Mouse (Mus musculus): ENCODE measurements at regions not wholly inside any gene's neighbourhood (a gene's known extent, or its start where the extent isn't known, plus 50 kb on each side); places are given as distances from the start of the nearest gene placed in this dataset.
A peak's percentile ranks its signal among the peaks of the same experiment; 100 is the strongest.

GRCm38 (mm10) chr4:32074399-32075296 lies 110.8 kb downstream of the Map3k7 start:
- peak; percentile 83 for ATAC-seq (ENCODE audit: low FRiP score, low TSS enrichment)
- peak; percentile 84 for DNase-seq
- no peaks in the 10 kb centered on the region for H3K36me3 ChIP-seq (ENCODE audit: control insufficient read depth, insufficient read depth, low read length)
- 2% methylated on average over 22 of the region's 22 CpGs for WGBS
- H3K4me3 ChIP-seq (replicated peaks; ENCODE audit: low read depth, low read length), result peak overlapping the region; percentile 22
- peak overlapping the region; percentile 92 for H3K27ac ChIP-seq (replicated peaks; ENCODE audit: low read depth, low read length)
- H3K9ac ChIP-seq (replicated peaks; ENCODE audit: low read length), result peak overlapping the region; percentile 58
- H3K4me1 ChIP-seq (ENCODE audit: control insufficient read depth, insufficient read depth, low read length), result peaks cover 32% of the 10 kb centered on the region
- peaks cover 6% of the 10 kb centered on the region; the same call in 1 of the 2 replicates for H3K9me3 ChIP-seq (ENCODE audit: control insufficient read depth, low read length)
- H3K27me3 ChIP-seq (ENCODE audit: control insufficient read depth, insufficient read depth, low read length), result no peaks in the 10 kb centered on the region
- peak overlapping the region; percentile 60 for H3K4me2 ChIP-seq (ENCODE audit: low read length)

DNA sequence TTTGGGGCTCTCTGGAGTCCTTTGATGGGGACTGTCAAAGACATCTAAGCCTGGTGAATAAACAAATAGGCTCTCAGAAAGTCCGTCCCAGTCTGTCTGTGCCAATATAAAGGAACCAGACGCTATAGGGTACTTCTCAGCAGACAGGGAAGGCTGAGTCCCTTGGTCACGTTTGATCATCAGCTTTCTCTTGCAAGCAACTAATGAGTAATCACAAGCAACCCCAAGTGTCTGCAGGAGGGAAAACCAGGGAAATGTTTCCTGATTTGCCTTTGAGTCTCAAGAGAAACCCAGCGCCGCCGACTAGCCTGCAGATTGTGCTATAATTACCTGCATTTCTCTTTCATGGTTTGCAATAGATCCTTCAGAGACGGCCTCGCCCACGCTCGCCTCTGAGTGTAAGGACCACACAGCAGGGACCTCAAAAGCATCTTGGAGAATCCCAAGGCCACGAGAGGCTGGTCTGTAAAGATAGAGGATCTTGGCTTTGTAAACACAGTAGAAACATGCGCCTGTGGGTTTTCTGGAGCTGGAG lies 112.6 kb downstream of the Map3k7 start:
- no peaks in the 10 kb centered on the region for H3K36me3 ChIP-seq (ENCODE audit: control insufficient read depth, insufficient read depth, low read length)
- ATAC-seq (ENCODE audit: low FRiP score, low TSS enrichment) (no peak), DNase-seq (peak; percentile 40)
- no peaks in the 10 kb centered on the region for H3K27me3 ChIP-seq (ENCODE audit: control insufficient read depth, insufficient read depth, low read length)
- no peaks in the 10 kb centered on the region for H3K9me3 ChIP-seq (ENCODE audit: control insufficient read depth, low read length)
- H3K9ac ChIP-seq (replicated peaks; ENCODE audit: low read length), result no peak overlapping the region
- 0 out of 2 replicates have a peak overlapping the region, but pooled peaks have one; percentile 92 for H3K27ac ChIP-seq (replicated peaks; ENCODE audit: low read depth, low read length)
- WGBS, result 51% methylated on average over 12 of the region's 12 CpGs
- peaks cover 32% of the 10 kb centered on the region for H3K4me1 ChIP-seq (ENCODE audit: control insufficient read depth, insufficient read depth, low read length)
- H3K4me2 ChIP-seq (ENCODE audit: low read length), result no peak overlapping the region
- no peak overlapping the region for H3K4me3 ChIP-seq (replicated peaks; ENCODE audit: low read depth, low read length)

DNA sequence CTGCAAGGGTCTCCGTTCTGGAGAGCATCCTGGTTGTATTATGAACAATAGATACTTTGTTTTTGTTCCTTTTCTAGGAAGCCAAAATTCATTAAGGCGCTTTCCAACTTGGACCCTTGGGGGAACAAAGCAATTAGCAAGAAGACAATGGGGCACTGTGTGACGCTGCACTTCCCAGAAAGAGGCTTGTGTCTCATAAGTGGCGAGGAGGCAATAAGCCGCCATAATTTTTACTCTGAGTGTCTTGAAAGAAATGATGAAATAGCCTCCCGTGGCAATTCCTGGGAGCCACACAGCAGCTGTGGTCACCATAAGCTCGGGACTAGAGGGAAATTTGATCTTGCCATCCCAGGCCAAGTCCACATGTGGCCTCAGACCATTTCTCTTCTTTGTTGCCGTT lies 119.6 kb downstream of the Map3k7 start:
- H3K27me3 ChIP-seq (ENCODE audit: control insufficient read depth, insufficient read depth, low read length), result no peaks in the 10 kb centered on the region
- H3K4me3 ChIP-seq (replicated peaks; ENCODE audit: low read depth, low read length), result no peak overlapping the region
- ATAC-seq (ENCODE audit: low FRiP score, low TSS enrichment) (no peak), DNase-seq (peak; percentile 32)
- no peaks in the 10 kb centered on the region for H3K36me3 ChIP-seq (ENCODE audit: control insufficient read depth, insufficient read depth, low read length)
- no peak overlapping the region for H3K27ac ChIP-seq (replicated peaks; ENCODE audit: low read depth, low read length)
- H3K9me3 ChIP-seq (ENCODE audit: control insufficient read depth, low read length), result no peaks in the 10 kb centered on the region
- H3K9ac ChIP-seq (replicated peaks; ENCODE audit: low read length), result no peak overlapping the region
- H3K4me1 ChIP-seq (ENCODE audit: control insufficient read depth, insufficient read depth, low read length), result no peaks in the 10 kb centered on the region
- no peak overlapping the region for H3K4me2 ChIP-seq (ENCODE audit: low read length)
- WGBS, result 59% methylated on average over 8 of the region's 8 CpGs

- no peak overlapping the region for H3K4me2 ChIP-seq (ENCODE audit: low read length)
- H3K27me3 ChIP-seq (ENCODE audit: control insufficient read depth, insufficient read depth, low read length), result no peaks in the 10 kb centered on the region
- no peak overlapping the region for H3K4me3 ChIP-seq (replicated peaks; ENCODE audit: low read depth, low read length)
- H3K36me3 ChIP-seq (ENCODE audit: control insufficient read depth, insufficient read depth, low read length), result no peaks in the 10 kb centered on the region
- no peak for DNase-seq
- H3K27ac ChIP-seq (replicated peaks; ENCODE audit: low read depth, low read length), result no peak overlapping the region
- H3K9ac ChIP-seq (replicated peaks; ENCODE audit: low read length), result no peak overlapping the region
- H3K4me1 ChIP-seq (ENCODE audit: control insufficient read depth, insufficient read depth, low read length), result no peaks in the 10 kb centered on the region
- ATAC-seq (ENCODE audit: low FRiP score, low TSS enrichment), result no peak
- WGBS, result 91% methylated on average over 10 of the region's 10 CpGs
- no peaks in the 10 kb centered on the region for H3K9me3 ChIP-seq (ENCODE audit: control insufficient read depth, low read length)
These were observed 120.5 kb downstream of the Map3k7 start for GRCm38 (mm10) chr4:32084250-32084869.

DNA sequence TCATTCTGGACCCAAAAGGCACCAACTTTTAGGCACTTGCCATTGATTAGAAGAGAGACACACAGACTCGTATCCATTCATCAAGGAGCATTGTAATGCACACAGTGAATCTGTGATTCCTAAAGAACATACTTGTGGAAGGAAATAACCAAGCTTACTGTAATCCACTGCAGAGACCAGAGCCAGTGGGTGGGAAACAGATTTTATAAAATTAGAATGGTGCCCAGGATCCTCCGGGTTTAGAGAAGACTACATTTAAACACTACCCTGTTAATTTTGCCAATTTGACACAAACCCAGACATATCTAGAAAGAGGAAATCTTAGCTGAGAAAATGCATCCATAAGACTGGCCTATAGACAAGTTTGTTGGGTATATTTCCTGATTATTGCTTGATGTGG lies 121.1 kb downstream of the Map3k7 start:
- Histone ChIP-seq H3K9me3 (ENCODE audit: control insufficient read depth, low read length) (no peaks in the 10 kb centered on the region), H3K27ac (replicated peaks; ENCODE audit: low read depth, low read length) (no peak overlapping the region), H3K36me3 (ENCODE audit: control insufficient read depth, insufficient read depth, low read length) (no peaks in the 10 kb centered on the region), H3K9ac (replicated peaks; ENCODE audit: low read length) (no peak overlapping the region), H3K27me3 (ENCODE audit: control insufficient read depth, insufficient read depth, low read length) (no peaks in the 10 kb centered on the region), H3K4me3 (replicated peaks; ENCODE audit: low read depth, low read length) (no peak overlapping the region), H3K4me2 (ENCODE audit: low read length) (no peak overlapping the region), H3K4me1 (ENCODE audit: control insufficient read depth, insufficient read depth, low read length) (no peaks in the 10 kb centered on the region)
- DNase-seq (no peak), ATAC-seq (ENCODE audit: low FRiP score, low TSS enrichment) (no peak)
- 95% methylated on average over 2 of the region's 2 CpGs for WGBS

- no peak for DNase-seq
- 88% methylated on average over 10 of the region's 10 CpGs for WGBS
- no peak overlapping the region for H3K4me3 ChIP-seq (replicated peaks; ENCODE audit: low read depth, low read length)
- H3K27me3 ChIP-seq (ENCODE audit: control insufficient read depth, insufficient read depth, low read length), result no peaks in the 10 kb centered on the region
- no peak overlapping the region for H3K27ac ChIP-seq (replicated peaks; ENCODE audit: low read depth, low read length)
- H3K36me3 ChIP-seq (ENCODE audit: control insufficient read depth, insufficient read depth, low read length), result no peaks in the 10 kb centered on the region
- no peaks in the 10 kb centered on the region for H3K4me1 ChIP-seq (ENCODE audit: control insufficient read depth, insufficient read depth, low read length)
- no peaks in the 10 kb centered on the region for H3K9me3 ChIP-seq (ENCODE audit: control insufficient read depth, low read length)
- no peak for ATAC-seq (ENCODE audit: low FRiP score, low TSS enrichment)
- H3K9ac ChIP-seq (replicated peaks; ENCODE audit: low read length), result no peak overlapping the region
- H3K4me2 ChIP-seq (ENCODE audit: low read length), result no peak overlapping the region
These were observed 127.2 kb downstream of the Map3k7 start for GRCm38 (mm10) chr4:32091086-32091485.

DNA sequence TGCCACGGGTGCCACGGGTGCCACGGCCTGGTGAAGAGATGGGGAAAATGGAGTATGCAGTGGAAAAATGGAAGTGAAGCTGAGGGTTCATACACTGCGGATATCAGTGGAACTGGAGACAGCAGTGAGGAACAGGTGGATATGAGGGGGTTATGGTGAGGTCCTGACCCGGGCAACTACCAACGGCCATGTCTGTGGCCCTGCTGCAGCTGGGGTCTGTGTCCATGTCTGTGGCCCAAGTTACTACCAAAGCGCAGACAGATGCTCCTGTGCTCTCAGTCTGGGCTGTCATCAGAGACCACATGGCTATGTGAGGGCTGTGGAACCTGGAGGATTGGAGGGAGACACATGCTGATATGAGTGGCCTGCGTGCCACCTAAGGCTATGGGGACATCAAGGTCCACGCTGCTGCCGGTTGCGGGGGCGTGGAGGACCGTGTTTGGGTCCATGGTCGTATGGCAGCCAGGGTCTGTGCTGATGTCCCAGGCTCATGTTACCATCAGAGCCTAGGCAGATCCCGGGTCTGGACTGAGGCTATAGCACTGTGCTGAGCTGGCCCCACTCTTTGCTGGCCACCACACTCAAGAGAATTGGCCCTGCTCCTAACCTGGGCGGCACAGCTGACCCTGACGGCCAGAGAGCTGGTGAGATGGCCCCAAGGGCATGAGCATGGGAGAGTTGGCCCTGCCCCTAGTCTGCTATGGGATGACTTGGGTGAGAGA lies 128.6 kb downstream of the Map3k7 start:
- WGBS, result 94% methylated on average over 17 of the region's 17 CpGs
- Histone ChIP-seq H3K36me3 (ENCODE audit: control insufficient read depth, insufficient read depth, low read length) (no peaks in the 10 kb centered on the region), H3K27ac (replicated peaks; ENCODE audit: low read depth, low read length) (no peak overlapping the region), H3K27me3 (ENCODE audit: control insufficient read depth, insufficient read depth, low read length) (no peaks in the 10 kb centered on the region), H3K9ac (replicated peaks; ENCODE audit: low read length) (no peak overlapping the region), H3K9me3 (ENCODE audit: control insufficient read depth, low read length) (no peaks in the 10 kb centered on the region), H3K4me3 (replicated peaks; ENCODE audit: low read depth, low read length) (no peak overlapping the region), H3K4me2 (ENCODE audit: low read length) (no peak overlapping the region), H3K4me1 (ENCODE audit: control insufficient read depth, insufficient read depth, low read length) (no peaks in the 10 kb centered on the region)
- no peak for DNase-seq
- ATAC-seq (ENCODE audit: low FRiP score, low TSS enrichment), result no peak

DNA sequence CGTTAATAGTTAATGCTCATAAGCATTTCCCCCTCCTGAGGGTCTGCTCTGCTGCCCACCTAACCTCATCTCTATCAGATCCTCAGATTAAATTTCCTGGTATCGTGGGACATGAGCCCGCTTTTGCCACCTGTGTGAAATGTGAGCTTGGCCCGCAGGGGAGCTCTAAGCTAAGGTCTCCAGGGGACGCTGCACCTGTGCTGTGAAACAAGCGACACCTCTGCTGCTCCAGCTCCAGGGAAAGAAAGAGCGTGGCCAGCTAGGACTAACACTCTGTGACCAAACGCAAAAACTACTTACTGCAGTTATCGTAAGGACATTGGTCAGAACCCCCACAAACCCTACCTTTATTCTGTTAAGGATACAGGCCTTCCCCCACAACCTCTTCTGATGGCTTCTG lies 134.3 kb downstream of the Map3k7 start:
- H3K9ac ChIP-seq (replicated peaks; ENCODE audit: low read length), result no peak overlapping the region
- H3K4me2 ChIP-seq (ENCODE audit: low read length), result no peak overlapping the region
- no peaks in the 10 kb centered on the region for H3K9me3 ChIP-seq (ENCODE audit: control insufficient read depth, low read length)
- no peaks in the 10 kb centered on the region for H3K27me3 ChIP-seq (ENCODE audit: control insufficient read depth, insufficient read depth, low read length)
- WGBS, result 60% methylated on average over 9 of the region's 9 CpGs
- H3K4me3 ChIP-seq (replicated peaks; ENCODE audit: low read depth, low read length), result no peak overlapping the region
- H3K4me1 ChIP-seq (ENCODE audit: control insufficient read depth, insufficient read depth, low read length), result no peaks in the 10 kb centered on the region
- DNase-seq (no peak), ATAC-seq (ENCODE audit: low FRiP score, low TSS enrichment) (no peak)
- H3K36me3 ChIP-seq (ENCODE audit: control insufficient read depth, insufficient read depth, low read length), result no peaks in the 10 kb centered on the region
- H3K27ac ChIP-seq (replicated peaks; ENCODE audit: low read depth, low read length), result no peak overlapping the region

Measured in midbrain, embryonic 14.5 days (tissue).